Mouse (Mus musculus): ENCODE data around the gene Cbx1. TPM values are rescaled to one million over a fixed set of nuclear protein-coding genes. Genes with fewer than 3 reads are reported as not detected.

The Cbx1 gene
- total RNA-seq, 1 experiment = 153 TPM

- DNase-seq (ENCODE audit: low read depth, low spot score) = no peak
- Histone ChIP-seq H3K27ac (ENCODE audit: insufficient read depth, low read depth, low read length, poor library complexity, severe bottlenecking) (no peak overlapping the region), H3K9ac (ENCODE audit: insufficient read depth, low read depth, low read length, poor library complexity, severe bottlenecking) (no peak overlapping the region; the same call in 1 of the 2 replicates), H3K9me3 (ENCODE audit: control insufficient read depth, insufficient read depth, low read depth, low read length) (no peaks in the 10 kb centered on the region), H3K4me1 (ENCODE audit: control insufficient read depth in 2 of 2, insufficient read depth in 2 of 2, low read length in 2 of 2, poor library complexity in 1 of 2) (peaks cover 9 to 20% of the 10 kb centered on the region in 2 experiments), H3K36me3 (ENCODE audit: control insufficient read depth, insufficient read depth, low read length, poor library complexity, severe bottlenecking) (peaks cover 18% of the 10 kb centered on the region), H3K4me3 (ENCODE audit: insufficient read depth in 1 of 2, low read depth in 1 of 2, low read length in 2 of 2, poor library complexity in 1 of 2, severe bottlenecking in 1 of 2) (no peak overlapping the region)
- no peak for TF ChIP-seq ZC3H11A (IDR thresholded peaks at IDR 0.05; ENCODE audit: borderline replicate concordance, low read depth, low read length)
- no peak for TF ChIP-seq CHD2 (IDR thresholded peaks at IDR 0.05; ENCODE audit: low read depth, low read length)
- TF ChIP-seq MAFK (IDR thresholded peaks at IDR 0.05; ENCODE audit: insufficient read depth, low read depth, low read length) = no peak
- in situ Hi-C loops (cut with MboI; ENCODE audit: low sequenced_read_pairs in 2 of 2, unreplicated experiment in 2 of 2) = no loop called here
Observed at GRCm38 (mm10) chr11:96827917-96828316, 39.0 kb downstream of the Cbx1 start.

DNA sequence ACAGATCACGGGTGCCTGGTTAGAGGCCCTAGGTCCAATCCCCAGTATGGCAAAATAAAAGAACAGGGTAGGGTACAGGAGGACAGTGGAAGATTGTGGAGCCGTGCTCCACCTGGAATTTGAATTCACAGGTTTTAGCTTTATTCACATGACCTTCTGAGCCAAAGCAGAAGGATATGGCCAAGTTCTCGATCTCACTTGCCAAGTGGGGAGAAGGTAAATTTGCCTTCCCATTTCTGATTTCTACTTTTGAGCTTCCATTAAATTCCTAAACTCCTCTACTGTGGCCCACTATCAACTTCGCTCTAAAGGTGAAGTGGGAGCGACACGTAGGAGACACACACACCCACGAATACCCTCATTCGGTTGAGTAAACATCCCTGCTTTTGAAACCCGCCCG lies 40.0 kb downstream of the Cbx1 start:
- Histone ChIP-seq H3K4me1 (ENCODE audit: control insufficient read depth in 2 of 2, insufficient read depth in 2 of 2, low read length in 2 of 2, poor library complexity in 1 of 2) (peaks cover 9 to 18% of the 10 kb centered on the region in 2 experiments; a peak in 3 of 4 replicates), H3K36me3 (ENCODE audit: control insufficient read depth, insufficient read depth, low read length, poor library complexity, severe bottlenecking) (peaks cover 18% of the 10 kb centered on the region), H3K4me3 (ENCODE audit: insufficient read depth in 1 of 2, low read depth in 1 of 2, low read length in 2 of 2, poor library complexity in 1 of 2, severe bottlenecking in 1 of 2) (peak overlapping the region; percentile 93 to 94), H3K9me3 (ENCODE audit: control insufficient read depth, insufficient read depth, low read depth, low read length) (no peaks in the 10 kb centered on the region), H3K27ac (ENCODE audit: insufficient read depth, low read depth, low read length, poor library complexity, severe bottlenecking) (peak overlapping the region; percentile 94; the same call in 1 of the 2 replicates), H3K9ac (ENCODE audit: insufficient read depth, low read depth, low read length, poor library complexity, severe bottlenecking) (peak overlapping the region; percentile 98)
- TF ChIP-seq MAFK (IDR thresholded peaks at IDR 0.05; ENCODE audit: insufficient read depth, low read depth, low read length) (no peak), CHD2 (IDR thresholded peaks at IDR 0.05; ENCODE audit: low read depth, low read length) (no peak), ZNF384 (IDR thresholded peaks at IDR 0.05; ENCODE audit: low read depth, low read length) (no peak), HCFC1 (IDR thresholded peaks at IDR 0.05; ENCODE audit: borderline replicate concordance, insufficient read depth, low read length) (no peak), ZC3H11A (IDR thresholded peaks at IDR 0.05; ENCODE audit: borderline replicate concordance, low read depth, low read length) (no peak)
- no peak for DNase-seq (ENCODE audit: low read depth, low spot score)
- in situ Hi-C loops (cut with MboI; ENCODE audit: low sequenced_read_pairs in 2 of 2, unreplicated experiment in 2 of 2) = no loop called here

- Histone ChIP-seq H3K36me3 (ENCODE audit: control insufficient read depth, insufficient read depth, low read length, poor library complexity, severe bottlenecking) (peaks cover 18% of the 10 kb centered on the region), H3K4me1 (ENCODE audit: control insufficient read depth in 2 of 2, insufficient read depth in 2 of 2, low read length in 2 of 2, poor library complexity in 1 of 2) (peaks cover 9 to 18% of the 10 kb centered on the region in 2 experiments; a peak in 3 of 4 replicates), H3K4me3 (ENCODE audit: insufficient read depth in 1 of 2, low read depth in 1 of 2, low read length in 2 of 2, poor library complexity in 1 of 2, severe bottlenecking in 1 of 2) (peak overlapping the region; percentile 93 to 94), H3K27ac (ENCODE audit: insufficient read depth, low read depth, low read length, poor library complexity, severe bottlenecking) (peak overlapping the region; percentile 94), H3K9ac (ENCODE audit: insufficient read depth, low read depth, low read length, poor library complexity, severe bottlenecking) (peak overlapping the region; percentile 98), H3K9me3 (ENCODE audit: control insufficient read depth, insufficient read depth, low read depth, low read length) (no peaks in the 10 kb centered on the region)
- in situ Hi-C loops (cut with MboI; ENCODE audit: low sequenced_read_pairs in 2 of 2, unreplicated experiment in 2 of 2) = no loop called here
- peak; percentile 80 for DNase-seq (ENCODE audit: low read depth, low spot score)
- TF ChIP-seq ZC3H11A (IDR thresholded peaks at IDR 0.05; ENCODE audit: borderline replicate concordance, low read depth, low read length) (no peak), ZNF384 (IDR thresholded peaks at IDR 0.05; ENCODE audit: low read depth, low read length) (no peak), CHD2 (IDR thresholded peaks at IDR 0.05; ENCODE audit: low read depth, low read length) (no peak), MAFK (IDR thresholded peaks at IDR 0.05; ENCODE audit: insufficient read depth, low read depth, low read length) (no peak), HCFC1 (IDR thresholded peaks at IDR 0.05; ENCODE audit: borderline replicate concordance, insufficient read depth, low read length) (0 out of 2 replicates have a peak, but pooled peaks have one; percentile 37)
Observed at GRCm38 (mm10) chr11:96829403-96829812, 40.5 kb downstream of the Cbx1 start.

GRCm38 (mm10) chr11:96829813-96830538 lies 41.0 kb downstream of the Cbx1 start, which contains the start of gene Nfe2l1:
TSS of gene Nfe2l1 (minus strand) at chr11:96829968.
- peak; percentile 98 for DNase-seq (ENCODE audit: low read depth, low spot score)
- H3K9me3 ChIP-seq (ENCODE audit: control insufficient read depth, insufficient read depth, low read depth, low read length) = no peaks in the 10 kb centered on the region
- no peak for TF ChIP-seq ZNF384 (IDR thresholded peaks at IDR 0.05; ENCODE audit: low read depth, low read length)
- 0 out of 2 replicates have a peak, but pooled peaks have one; percentile 17 for TF ChIP-seq MAFK (IDR thresholded peaks at IDR 0.05; ENCODE audit: insufficient read depth, low read depth, low read length)
- TF ChIP-seq HCFC1 (IDR thresholded peaks at IDR 0.05; ENCODE audit: borderline replicate concordance, insufficient read depth, low read length) = peak; percentile 83
- TF ChIP-seq CHD2 (IDR thresholded peaks at IDR 0.05; ENCODE audit: low read depth, low read length) = peak; percentile 88
- no peak for TF ChIP-seq ZC3H11A (IDR thresholded peaks at IDR 0.05; ENCODE audit: borderline replicate concordance, low read depth, low read length)
- peak within 1 kb of the TSS; percentile 93 to 94 for H3K4me3 ChIP-seq (ENCODE audit: insufficient read depth in 1 of 2, low read depth in 1 of 2, low read length in 2 of 2, poor library complexity in 1 of 2, severe bottlenecking in 1 of 2)
- peaks cover 9 to 18% of the 10 kb centered on the region in 2 experiments; a peak in 3 of 4 replicates for H3K4me1 ChIP-seq (ENCODE audit: control insufficient read depth in 2 of 2, insufficient read depth in 2 of 2, low read length in 2 of 2, poor library complexity in 1 of 2)
- peak within 1 kb of the TSS; percentile 98 for H3K9ac ChIP-seq (ENCODE audit: insufficient read depth, low read depth, low read length, poor library complexity, severe bottlenecking)
- peaks cover 18% of the 10 kb centered on the region for H3K36me3 ChIP-seq (ENCODE audit: control insufficient read depth, insufficient read depth, low read length, poor library complexity, severe bottlenecking)
- in situ Hi-C loops (cut with MboI; ENCODE audit: low sequenced_read_pairs in 2 of 2, unreplicated experiment in 2 of 2) = no loop called here
- peak within 1 kb of the TSS; percentile 97 for H3K27ac ChIP-seq (ENCODE audit: insufficient read depth, low read depth, low read length, poor library complexity, severe bottlenecking)

All from ES-E14 (cell line).